Mouse (Mus musculus) limb, embryonic 14.5 days (tissue): ENCODE data around the gene Mfsd4b1. TPM values are rescaled to one million over a fixed set of nuclear protein-coding genes. Genes with fewer than 3 reads are reported as not detected.

Experiments
- ATAC-seq: fragments of 200-750 bp; cut with Nextera tagmentation; 2 replicates; pipeline ENCODE4 v1.8.0; 2017; ENCODE audit warnings: low read depth, moderate number of reproducible peaks, moderate TSS enrichment; ENCODE audit not compliant: low FRiP score
- DNase-seq: peaks from one replicate; pipeline ENCODE4 v3.0.0-alpha.2; 2015; ENCODE audit warnings: low spot score
- H3K27ac ChIP-seq: fragments of 300-500 bp; sonication (generic); replicated peaks from 2 replicates; pipeline ENCODE4 v1.5.1; 2014; ENCODE audit warnings: low read depth, mild to moderate bottlenecking, low read length, moderate library complexity, mixed read lengths
- H3K27me3 ChIP-seq: fragments of 300-500 bp; sonication (generic); 2 replicates; pipeline ENCODE4 v1.6.1; 2014; ENCODE audit warnings: low read length, mixed read lengths; ENCODE audit not compliant: control insufficient read depth, insufficient read depth
- H3K36me3 ChIP-seq: fragments of 300-500 bp; sonication (generic); 2 replicates; pipeline ENCODE4 v1.6.1; 2014; ENCODE audit warnings: mild to moderate bottlenecking, low read length, moderate library complexity, mixed read lengths; ENCODE audit not compliant: control insufficient read depth, insufficient read depth
- H3K4me1 ChIP-seq: fragments of 300-500 bp; sonication (generic); 2 replicates; pipeline ENCODE4 v1.6.1; 2014; ENCODE audit warnings: antibody characterized with exemption, low read length, mixed read lengths; ENCODE audit not compliant: control insufficient read depth, insufficient read depth
- H3K4me2 ChIP-seq: fragments of 300-500 bp; sonication (generic); replicated peaks from 2 replicates; pipeline ENCODE4 v1.6.1; 2014; ENCODE audit warnings: low read depth, mild to moderate bottlenecking, low read length, moderate library complexity; ENCODE audit not compliant: severe bottlenecking
- H3K4me3 ChIP-seq: fragments of 300-500 bp; sonication (generic); replicated peaks from 2 replicates; pipeline ENCODE4 v1.5.1; 2014; ENCODE audit warnings: low read length
- H3K9ac ChIP-seq: fragments of 300-500 bp; sonication (generic); 2 replicates; pipeline ENCODE4 v1.6.1; 2014; ENCODE audit warnings: mild to moderate bottlenecking, low read depth, low read length, moderate library complexity; ENCODE audit not compliant: severe bottlenecking
- H3K9me3 ChIP-seq: fragments of 300-500 bp; sonication (generic); 2 replicates; pipeline ENCODE4 v1.6.1; 2016; ENCODE audit warnings: low read length; ENCODE audit not compliant: control insufficient read depth
- POLR2A ChIP-seq: fragments of 200-500 bp; IDR thresholded peaks from 2 replicates; pipeline ENCODE4 v1.8.0; 2012; ENCODE audit warnings: inconsistent platforms, mild to moderate bottlenecking, moderate library complexity, borderline replicate concordance; ENCODE audit not compliant: insufficient read depth, insufficient read length; ENCODE audit errors: extremely low read depth
- WGBS: fragments of 180-500 bp; shearing (Covaris S2); extraction: QIAGEN DNeasy Blood & Tissue Kit; methylation state at CpG from one replicate; pipeline ENCODE4 v1.1.7; 2014; 5-methylcytosine and 5-hydroxymethylcytosine counted together
- polyA plus RNA-seq, 2 experiments: library from polyadenylated mRNA; depleted of rRNA in 1 of 2; stranded (reverse) in 1 of 2; unstranded in 1 of 2; fragments of >200 nt; fragmentation: Nextera tagmentation in 1 of 2; extraction: Ambion mirVana in 1 of 2; gene quantifications; 2 replicates each; pipeline versions ENCODE4 v1.2.1 to v1.2.3; 2012 to 2014

The Mfsd4b1 gene
- polyA plus RNA-seq, 2 experiments: 0.16 to 0.17 TPM

DNA sequence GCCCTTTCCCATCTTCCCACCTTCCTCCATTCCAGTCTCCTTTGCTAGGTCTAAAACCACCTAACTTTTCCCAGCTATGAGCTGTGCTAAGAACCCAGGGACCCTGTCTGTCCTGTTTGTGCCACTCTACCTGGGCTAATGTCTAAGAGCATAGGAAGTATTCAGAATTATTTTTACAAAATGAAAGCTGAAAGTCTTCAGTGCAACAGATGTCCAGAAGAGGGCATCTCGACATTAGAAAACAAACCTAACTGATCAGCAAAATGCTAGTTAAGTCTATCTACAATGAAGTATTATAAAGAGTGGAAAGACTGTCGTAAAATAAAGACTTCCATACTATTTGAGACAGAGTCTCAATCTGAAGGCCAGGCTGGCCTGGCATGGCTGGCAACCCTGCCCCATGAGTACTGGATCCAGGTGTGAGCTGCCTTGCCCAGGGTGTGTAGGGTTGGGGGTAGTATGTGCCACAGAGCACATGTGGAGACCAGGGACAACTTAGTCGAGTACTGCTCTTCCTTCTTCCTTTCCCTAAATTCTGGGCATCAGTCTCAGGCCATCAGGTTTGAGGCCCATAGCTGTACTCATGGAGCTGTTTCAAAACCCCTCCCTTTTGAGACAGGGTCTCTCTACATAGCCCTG lies 28.3 kb upstream of the Mfsd4b1 start:
- no peaks in the 10 kb centered on the region for H3K27me3 ChIP-seq
- H3K4me3 ChIP-seq: no peak overlapping the region
- 47% methylated on average over 3 of the region's 3 CpGs for WGBS
- H3K36me3 ChIP-seq: no peaks in the 10 kb centered on the region
- H3K9ac ChIP-seq: no peak overlapping the region
- DNase-seq: peak; percentile 65
- no peak overlapping the region for H3K27ac ChIP-seq
- peaks cover under 1% of the 10 kb centered on the region for H3K4me1 ChIP-seq
- TF ChIP-seq POLR2A: no peak
- no peak for ATAC-seq
- no peak overlapping the region for H3K4me2 ChIP-seq
- no peaks in the 10 kb centered on the region for H3K9me3 ChIP-seq

DNA sequence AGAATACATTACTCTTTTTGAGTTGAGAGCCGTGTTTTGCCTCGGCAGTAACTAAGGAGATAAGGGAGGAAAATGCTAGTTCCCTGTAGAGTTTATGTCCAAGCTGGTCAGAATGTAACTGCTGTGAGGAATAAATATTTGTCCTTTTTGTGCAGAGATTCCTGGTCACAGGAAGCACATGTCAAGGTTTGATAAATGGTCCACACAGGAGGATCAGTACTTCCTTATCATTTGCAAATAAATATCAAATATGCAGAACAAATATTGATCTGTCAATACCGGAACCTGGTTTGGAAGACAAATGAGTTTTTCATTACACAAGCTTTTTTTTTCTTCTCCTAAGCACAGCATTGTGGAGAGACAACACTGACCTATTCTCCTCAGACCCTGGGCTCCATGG lies 26.9 kb upstream of the Mfsd4b1 start:
- H3K9me3 ChIP-seq: no peaks in the 10 kb centered on the region

DNA sequence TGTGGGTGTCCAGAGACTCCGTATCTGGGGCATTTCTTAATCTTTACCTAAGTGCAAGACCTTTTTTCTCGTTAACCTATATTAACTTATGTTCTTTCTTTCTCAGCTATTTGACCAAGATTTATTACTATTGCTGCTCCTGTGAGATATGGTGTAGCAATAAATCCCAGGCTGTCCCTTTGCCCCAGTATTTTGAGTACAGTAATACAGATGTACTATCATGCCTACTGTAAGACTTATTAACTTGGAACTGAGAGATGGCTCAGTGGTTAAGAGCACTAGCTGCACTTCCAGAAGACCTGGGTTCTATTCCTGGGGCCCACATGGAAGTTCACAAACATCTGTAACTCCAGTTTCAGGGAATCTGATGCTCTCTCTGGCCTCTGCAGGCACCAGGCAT lies 25.7 kb upstream of the Mfsd4b1 start:
- Histone ChIP-seq H3K4me3 (no peak overlapping the region), H3K4me1 (no peaks in the 10 kb centered on the region), H3K9me3 (no peaks in the 10 kb centered on the region), H3K9ac (no peak overlapping the region), H3K36me3 (no peaks in the 10 kb centered on the region), H3K4me2 (no peak overlapping the region), H3K27me3 (no peaks in the 10 kb centered on the region), H3K27ac (no peak overlapping the region)
- no peak for TF ChIP-seq POLR2A
- 87% methylated on average over 2 of the region's 2 CpGs for WGBS
- ATAC-seq: no peak
- no peak for DNase-seq

More for the DNA sequence above, 26.9 kb upstream of the Mfsd4b1 start:
- ATAC-seq (no peak), DNase-seq (no peak)
- Histone ChIP-seq H3K36me3 (no peaks in the 10 kb centered on the region), H3K27ac (no peak overlapping the region), H3K9ac (no peak overlapping the region), H3K27me3 (no peaks in the 10 kb centered on the region), H3K4me2 (no peak overlapping the region), H3K4me1 (no peaks in the 10 kb centered on the region), H3K4me3 (no peak overlapping the region)
- no peak for TF ChIP-seq POLR2A
- 95% methylated on average over 3 of the region's 3 CpGs for WGBS

DNA sequence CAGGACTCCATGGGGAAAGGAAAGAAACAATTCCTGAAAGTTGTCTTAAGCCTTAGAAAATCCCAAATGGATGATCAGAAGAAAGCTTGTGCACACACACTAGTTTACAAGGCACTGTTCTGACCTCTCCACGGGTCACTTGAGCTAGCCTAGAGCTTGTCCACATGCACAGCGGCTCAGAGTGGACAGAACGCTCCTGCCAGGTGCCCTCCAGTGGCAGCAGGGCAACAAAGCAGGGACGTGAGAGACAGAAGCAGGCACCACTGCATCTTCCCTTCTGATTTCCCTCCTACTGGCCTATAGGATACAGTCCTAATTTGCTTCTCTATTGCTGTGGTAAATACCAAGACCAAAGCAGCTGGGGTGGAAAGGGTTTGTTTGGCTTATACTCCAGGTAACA lies 16.3 kb upstream of the Mfsd4b1 start:
- H3K4me2 ChIP-seq: no peak overlapping the region
- no peak for DNase-seq
- no peak overlapping the region for H3K4me3 ChIP-seq
- H3K4me1 ChIP-seq: no peaks in the 10 kb centered on the region
- H3K36me3 ChIP-seq: no peaks in the 10 kb centered on the region
- H3K9ac ChIP-seq: no peak overlapping the region
- no peaks in the 10 kb centered on the region for H3K9me3 ChIP-seq
- H3K27me3 ChIP-seq: no peaks in the 10 kb centered on the region
- H3K27ac ChIP-seq: no peak overlapping the region
- no peak for TF ChIP-seq POLR2A
- 27% methylated on average over 4 of the region's 4 CpGs for WGBS
- ATAC-seq: no peak

- Histone ChIP-seq H3K9me3 (no peaks in the 10 kb centered on the region), H3K4me3 (no peak overlapping the region), H3K9ac (no peak overlapping the region), H3K4me1 (no peaks in the 10 kb centered on the region), H3K27me3 (no peaks in the 10 kb centered on the region), H3K36me3 (no peaks in the 10 kb centered on the region), H3K27ac (no peak overlapping the region), H3K4me2 (no peak overlapping the region)
- TF ChIP-seq POLR2A: no peak
- ATAC-seq: no peak
- WGBS: 74% methylated on average over 24 of the region's 24 CpGs
- DNase-seq: no peak
Observed at GRCm38 (mm10) chr10:40036686-40037560, 11.9 kb upstream of the Mfsd4b1 start.
